Mouse (Mus musculus) lung, embryonic 15.5 days (tissue): ENCODE results near the gene Slc38a11. TPM values are rescaled to one million over a fixed set of nuclear protein-coding genes. Genes with fewer than 3 reads are reported as not detected.

Source experiments
- ATAC-seq: fragments of 200-750 bp; cut with Nextera tagmentation; 2 replicates; pipeline ENCODE4 v1.8.0; 2017; ENCODE audit warnings: moderate number of reproducible peaks, borderline replicate concordance; ENCODE audit not compliant: low FRiP score, low TSS enrichment; ENCODE audit errors: extremely low read depth
- H3K27ac ChIP-seq: fragments of 300-500 bp; sonication (generic); 2 replicates; pipeline ENCODE4 v1.5.1; 2015; ENCODE audit warnings: moderate library complexity, mild to moderate bottlenecking, inconsistent platforms
- H3K27me3 ChIP-seq: fragments of 300-500 bp; sonication (generic); 2 replicates; pipeline ENCODE4 v1.6.1; 2015; ENCODE audit warnings: inconsistent platforms
- H3K36me3 ChIP-seq: fragments of 300-500 bp; sonication (generic); 2 replicates; pipeline ENCODE4 v1.6.1; 2015; ENCODE audit warnings: inconsistent platforms
- H3K4me1 ChIP-seq: fragments of 300-500 bp; sonication (generic); 2 replicates; pipeline ENCODE4 v1.6.1; 2015; ENCODE audit warnings: inconsistent platforms
- H3K4me2 ChIP-seq: fragments of 300-500 bp; sonication (generic); 2 replicates; pipeline ENCODE4 v1.6.1; 2015; ENCODE audit warnings: inconsistent platforms, mild to moderate bottlenecking, moderate library complexity
- H3K4me3 ChIP-seq: fragments of 300-500 bp; sonication (generic); 2 replicates; pipeline ENCODE4 v1.5.1; 2015; ENCODE audit warnings: mild to moderate bottlenecking, inconsistent platforms
- H3K9ac ChIP-seq: fragments of 300-500 bp; sonication (generic); 2 replicates; pipeline ENCODE4 v1.6.1; 2015; ENCODE audit warnings: inconsistent platforms
- H3K9me3 ChIP-seq: fragments of 300-500 bp; sonication (generic); 2 replicates; pipeline ENCODE4 v1.6.1; 2016; ENCODE audit warnings: inconsistent platforms
- WGBS: fragments of 180-500 bp; shearing (Covaris S2); methylation state at CpG from one replicate; pipeline ENCODE4 v1.1.7; 2015; 5-methylcytosine and 5-hydroxymethylcytosine counted together
- polyA plus RNA-seq: library from polyadenylated mRNA; unstranded; fragments of >200 nt; fragmentation: Nextera tagmentation; extraction: Ambion mirVana; gene quantifications from 2 replicates; pipeline ENCODE4 v1.2.1, GENCODE M21; 2015

Gene Slc38a11
- polyA plus RNA-seq, 1 experiment from 2014 or later = 0.32 TPM

- no peak overlapping the region for H3K4me3 ChIP-seq
- no peak overlapping the region for H3K27ac ChIP-seq
- H3K9ac ChIP-seq = no peak overlapping the region
- no peaks in the 10 kb centered on the region for H3K27me3 ChIP-seq
- H3K4me2 ChIP-seq = no peak overlapping the region
- H3K9me3 ChIP-seq = no peaks in the 10 kb centered on the region
- H3K36me3 ChIP-seq = no peaks in the 10 kb centered on the region
- no peaks in the 10 kb centered on the region for H3K4me1 ChIP-seq
- WGBS = 88% methylated on average over 4 of the region's 4 CpGs
- ATAC-seq = no peak
Observed at GRCm38 (mm10) chr2:65373076-65373475, 9.2 kb upstream of the Slc38a11 start.

GRCm38 (mm10) chr2:65360736-65361475, 2.9 kb downstream of the Slc38a11 start:
- no peak for ATAC-seq
- no peak overlapping the region for H3K27ac ChIP-seq
- WGBS = 80% methylated on average over 9 of the region's 9 CpGs

GRCm38 (mm10) chr2:65347367-65347766, 16.5 kb downstream of the Slc38a11 start:
- no peaks in the 10 kb centered on the region for H3K9me3 ChIP-seq
- H3K4me3 ChIP-seq = no peak overlapping the region
- H3K4me1 ChIP-seq = no peaks in the 10 kb centered on the region
- no peak overlapping the region for H3K9ac ChIP-seq
- ATAC-seq = no peak
- no peak overlapping the region for H3K27ac ChIP-seq
- H3K27me3 ChIP-seq = no peaks in the 10 kb centered on the region
- no peak overlapping the region for H3K4me2 ChIP-seq
- no peaks in the 10 kb centered on the region for H3K36me3 ChIP-seq
- WGBS = 25% methylated on average over 4 of the region's 4 CpGs

More at GRCm38 (mm10) chr2:65360736-65361475, 2.9 kb downstream of the Slc38a11 start:
- Histone ChIP-seq H3K9me3 (no peaks in the 10 kb centered on the region), H3K4me1 (0 out of 2 replicates have a peak, but pooled peaks cover 6% of the 10 kb centered on the region), H3K9ac (no peak overlapping the region), H3K4me2 (no peak overlapping the region), H3K4me3 (no peak overlapping the region), H3K36me3 (no peaks in the 10 kb centered on the region), H3K27me3 (no peaks in the 10 kb centered on the region; the same call in 1 of the 2 replicates)

DNA sequence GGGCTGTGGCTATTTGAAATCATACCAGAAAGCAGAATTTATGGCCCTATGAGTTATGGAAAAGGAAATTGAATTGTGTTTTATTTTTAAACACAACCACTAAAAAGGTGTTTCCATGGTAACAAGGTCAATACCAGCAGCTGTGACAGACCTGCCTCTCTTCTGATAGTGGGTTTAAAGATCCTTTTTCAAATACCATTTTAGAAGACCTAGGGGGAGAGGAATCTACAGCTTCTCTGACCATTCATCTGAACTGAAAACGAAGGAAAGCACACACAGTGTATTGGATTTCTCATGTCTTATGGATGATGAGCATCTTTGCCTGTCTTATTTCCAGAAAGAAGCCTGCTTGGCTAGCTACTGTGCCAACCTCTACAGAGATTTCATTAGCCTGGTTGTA, 16.9 kb downstream of the Slc38a11 start:
- Histone ChIP-seq H3K4me1 (no peaks in the 10 kb centered on the region), H3K9me3 (no peaks in the 10 kb centered on the region), H3K36me3 (no peaks in the 10 kb centered on the region), H3K27me3 (no peaks in the 10 kb centered on the region), H3K4me2 (no peak overlapping the region), H3K4me3 (no peak overlapping the region), H3K9ac (no peak overlapping the region), H3K27ac (no peak overlapping the region)
- no peak for ATAC-seq
- WGBS = 33% methylated on average over 1 of the region's 1 CpGs

GRCm38 (mm10) chr2:65346037-65346436, 17.8 kb downstream of the Slc38a11 start:
- no peak overlapping the region for H3K27ac ChIP-seq
- no peak overlapping the region for H3K4me3 ChIP-seq
- no peaks in the 10 kb centered on the region for H3K36me3 ChIP-seq
- H3K27me3 ChIP-seq = no peaks in the 10 kb centered on the region
- 79% methylated on average over 5 of the region's 5 CpGs for WGBS
- no peak for ATAC-seq
- no peaks in the 10 kb centered on the region for H3K9me3 ChIP-seq
- no peak overlapping the region for H3K4me2 ChIP-seq
- H3K9ac ChIP-seq = no peak overlapping the region
- no peaks in the 10 kb centered on the region for H3K4me1 ChIP-seq

DNA sequence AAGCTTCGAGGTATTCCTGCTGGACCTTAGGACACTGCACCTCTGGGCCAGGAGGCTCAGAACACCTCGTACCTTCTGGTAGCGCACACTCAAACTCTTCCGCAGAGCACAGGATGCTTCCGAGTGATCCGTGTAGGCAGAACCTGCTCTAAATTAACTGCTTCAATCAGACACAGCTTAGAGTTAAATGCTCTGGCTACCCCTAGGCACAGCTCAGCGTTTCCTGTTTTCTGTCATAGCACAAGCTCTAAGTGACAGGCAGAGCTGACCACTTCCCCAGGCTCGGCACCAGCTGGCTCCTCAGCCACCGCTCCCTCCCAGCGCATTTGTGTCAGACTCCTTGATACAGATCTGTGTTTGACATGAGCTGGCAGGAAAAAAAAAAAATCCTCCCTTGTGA, 21.8 kb downstream of the Slc38a11 start:
- WGBS = 45% methylated on average over 10 of the region's 10 CpGs
- H3K9me3 ChIP-seq = no peaks in the 10 kb centered on the region
- no peaks in the 10 kb centered on the region for H3K36me3 ChIP-seq
- H3K4me3 ChIP-seq = no peak overlapping the region
- no peak overlapping the region for H3K4me2 ChIP-seq
- ATAC-seq = peak; percentile 46; the same call in 1 of the 2 replicates
- no peak overlapping the region for H3K27ac ChIP-seq
- no peaks in the 10 kb centered on the region for H3K27me3 ChIP-seq
- H3K9ac ChIP-seq = no peak overlapping the region
- H3K4me1 ChIP-seq = no peaks in the 10 kb centered on the region

GRCm38 (mm10) chr2:65340839-65341238, 23.0 kb downstream of the Slc38a11 start:
- no peaks in the 10 kb centered on the region for H3K36me3 ChIP-seq
- H3K9me3 ChIP-seq = no peaks in the 10 kb centered on the region
- H3K4me3 ChIP-seq = no peak overlapping the region
- H3K9ac ChIP-seq = no peak overlapping the region
- H3K27ac ChIP-seq = no peak overlapping the region
- H3K27me3 ChIP-seq = no peaks in the 10 kb centered on the region
- no peak overlapping the region for H3K4me2 ChIP-seq
- WGBS = 81% methylated on average over 3 of the region's 3 CpGs
- no peak for ATAC-seq
- no peaks in the 10 kb centered on the region for H3K4me1 ChIP-seq

GRCm38 (mm10) chr2:65337378-65338140, 26.3 kb downstream of the Slc38a11 start:
- no peaks in the 10 kb centered on the region for H3K36me3 ChIP-seq
- no peak overlapping the region for H3K27ac ChIP-seq
- no peaks in the 10 kb centered on the region for H3K27me3 ChIP-seq
- H3K4me2 ChIP-seq = no peak overlapping the region
- H3K4me1 ChIP-seq = no peaks in the 10 kb centered on the region
- no peaks in the 10 kb centered on the region for H3K9me3 ChIP-seq
- H3K4me3 ChIP-seq = no peak overlapping the region
- whole genome bisulfite sequencing = 15% methylated on average over 14 of the region's 14 CpGs
- no peak overlapping the region for H3K9ac ChIP-seq
- no peak for ATAC-seq

DNA sequence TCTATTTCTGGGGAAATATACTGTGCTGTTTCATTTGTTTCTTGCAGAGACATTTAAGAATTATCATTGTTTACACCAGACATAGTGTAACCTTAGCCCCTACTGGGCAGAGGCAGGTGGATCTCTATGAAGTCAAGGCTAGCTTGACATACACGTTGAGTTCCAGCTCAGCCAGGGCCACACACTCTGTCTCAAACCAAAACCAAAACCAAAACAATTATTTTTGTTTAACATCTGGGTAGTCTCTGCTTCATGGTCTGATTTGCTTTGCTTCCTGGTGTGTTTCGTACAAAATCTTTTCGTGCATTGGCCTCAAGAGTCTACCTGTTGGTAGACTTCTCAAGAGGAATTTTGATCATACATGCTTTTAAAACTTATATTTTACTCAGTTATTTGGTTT, 27.2 kb downstream of the Slc38a11 start:
- 80% methylated on average over 3 of the region's 3 CpGs for WGBS
- H3K4me1 ChIP-seq = no peaks in the 10 kb centered on the region

GRCm38 (mm10) chr2:65334091-65334490, 29.7 kb downstream of the Slc38a11 start:
- no peaks in the 10 kb centered on the region for H3K4me1 ChIP-seq
- H3K27ac ChIP-seq = no peak overlapping the region
- H3K9ac ChIP-seq = no peak overlapping the region
- H3K4me3 ChIP-seq = no peak overlapping the region
- H3K36me3 ChIP-seq = no peaks in the 10 kb centered on the region
- WGBS = 45% methylated on average over 9 of the region's 9 CpGs
- H3K4me2 ChIP-seq = no peak overlapping the region
- no peaks in the 10 kb centered on the region for H3K9me3 ChIP-seq
- no peaks in the 10 kb centered on the region for H3K27me3 ChIP-seq
- no peak for ATAC-seq

More for the DNA sequence above, 27.2 kb downstream of the Slc38a11 start:
- Histone ChIP-seq H3K27ac (no peak overlapping the region), H3K27me3 (no peaks in the 10 kb centered on the region), H3K9me3 (no peaks in the 10 kb centered on the region), H3K4me3 (no peak overlapping the region), H3K9ac (no peak overlapping the region), H3K36me3 (no peaks in the 10 kb centered on the region), H3K4me2 (no peak overlapping the region)
- no peak for ATAC-seq

GRCm38 (mm10) chr2:65331321-65331720, 32.5 kb downstream of the Slc38a11 start:
- no peaks in the 10 kb centered on the region for H3K9me3 ChIP-seq
- H3K27me3 ChIP-seq = no peaks in the 10 kb centered on the region
- no peaks in the 10 kb centered on the region for H3K4me1 ChIP-seq
- H3K9ac ChIP-seq = no peak overlapping the region
- H3K4me2 ChIP-seq = no peak overlapping the region
- ATAC-seq = no peak
- no peak overlapping the region for H3K27ac ChIP-seq
- H3K36me3 ChIP-seq = no peaks in the 10 kb centered on the region
- no peak overlapping the region for H3K4me3 ChIP-seq
- 69% methylated on average over 2 of the region's 2 CpGs for WGBS
